Mouse (Mus musculus) midbrain, embryonic 13.5 days (tissue): ENCODE measurements at regions not wholly inside any gene's neighbourhood (a gene's known extent, or its start where the extent isn't known, plus 50 kb on each side); places are given as distances from the start of the nearest gene placed in this dataset.

ENCODE experiments used
- ATAC-seq: fragments of 200-750 bp; cut with Nextera tagmentation; 2 replicates; pipeline ENCODE4 v1.8.0; 2017; ENCODE audit warnings: mild to moderate bottlenecking, moderate TSS enrichment, moderate library complexity
- H3K27ac ChIP-seq: fragments of 300-500 bp; sonication (generic); 2 replicates; pipeline ENCODE4 v1.5.1; 2015; ENCODE audit warnings: inconsistent platforms, mild to moderate bottlenecking, moderate library complexity
- H3K27me3 ChIP-seq: fragments of 300-500 bp; sonication (generic); 2 replicates; pipeline ENCODE4 v1.6.1; 2015; ENCODE audit warnings: mild to moderate bottlenecking, inconsistent platforms
- H3K36me3 ChIP-seq: fragments of 300-500 bp; sonication (generic); 2 replicates; pipeline ENCODE4 v1.6.1; 2015; ENCODE audit warnings: mild to moderate bottlenecking, inconsistent platforms
- H3K4me1 ChIP-seq: fragments of 300-500 bp; sonication (generic); replicated peaks from 2 replicates; pipeline ENCODE4 v1.6.1; 2015; ENCODE audit warnings: inconsistent platforms
- H3K4me2 ChIP-seq: fragments of 300-500 bp; sonication (generic); replicated peaks from 2 replicates; pipeline ENCODE4 v1.6.1; 2015; ENCODE audit warnings: moderate library complexity, mild to moderate bottlenecking, inconsistent platforms
- H3K4me3 ChIP-seq: fragments of 300-500 bp; sonication (generic); replicated peaks from 2 replicates; pipeline ENCODE4 v1.5.1; 2015; ENCODE audit warnings: mild to moderate bottlenecking, inconsistent platforms
- H3K9ac ChIP-seq: fragments of 300-500 bp; sonication (generic); replicated peaks from 2 replicates; pipeline ENCODE4 v1.6.1; 2015; ENCODE audit warnings: mild to moderate bottlenecking, inconsistent platforms
- H3K9me3 ChIP-seq: fragments of 300-500 bp; sonication (generic); 2 replicates; pipeline ENCODE4 v1.6.1; 2016; ENCODE audit warnings: mild to moderate bottlenecking, inconsistent platforms
- whole genome bisulfite sequencing: fragments of 180-500 bp; shearing (Covaris S2); methylation state at CpG from one replicate; pipeline ENCODE4 v1.1.7; 2015; 5-methylcytosine and 5-hydroxymethylcytosine counted together

DNA sequence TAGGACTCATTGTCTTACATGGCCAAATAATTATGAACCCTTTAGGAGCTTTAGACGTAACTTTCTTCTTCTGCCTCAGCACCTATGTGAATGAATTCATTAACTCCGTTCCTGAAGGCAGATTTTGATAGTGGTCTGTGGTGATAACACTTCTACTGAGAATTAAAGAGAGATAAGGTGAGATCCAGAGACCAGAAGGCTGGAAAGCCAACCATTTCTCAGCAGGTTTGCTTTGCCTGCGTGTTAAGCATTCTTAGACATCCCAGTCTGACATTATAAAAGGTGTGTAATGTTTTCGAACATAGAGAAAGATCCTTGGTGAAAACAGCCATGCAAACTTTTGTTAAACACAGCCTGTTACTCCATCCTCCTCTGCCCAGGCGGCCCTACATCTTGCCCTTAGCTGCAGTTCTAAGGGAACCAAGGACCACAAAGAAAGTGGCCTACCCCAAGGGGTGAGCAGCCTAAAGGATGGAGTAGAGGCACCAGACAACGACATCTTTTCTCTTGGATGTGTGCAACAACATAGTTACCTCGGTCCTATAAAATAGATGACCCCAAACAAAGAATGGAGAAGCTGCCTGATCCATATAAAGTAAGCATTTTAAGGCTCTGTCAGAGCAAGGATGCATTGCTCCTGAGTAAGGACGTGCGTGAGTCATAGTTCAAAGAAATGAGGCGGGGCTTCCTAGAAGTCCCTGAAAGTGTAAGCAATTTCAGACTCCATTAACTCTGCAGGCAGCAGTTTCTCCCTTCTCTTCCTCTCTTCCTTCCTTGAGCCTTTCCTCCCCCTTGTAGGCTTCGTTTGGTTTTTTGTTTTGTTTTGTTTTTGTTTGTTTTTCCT is 55.1 kb upstream of the Xpr1 start:
- ATAC-seq: no peak
- Histone ChIP-seq H3K4me1 (peaks cover 30% of the 10 kb centered on the region), H3K27ac (peak overlapping the region; percentile 75), H3K27me3 (no peaks in the 10 kb centered on the region), H3K4me2 (no peak overlapping the region), H3K36me3 (no peaks in the 10 kb centered on the region), H3K9me3 (no peaks in the 10 kb centered on the region), H3K4me3 (no peak overlapping the region), H3K9ac (no peak overlapping the region)
- 72% methylated on average over 11 of the region's 11 CpGs for WGBS

- Histone ChIP-seq H3K4me3 (no peak overlapping the region), H3K9ac (no peak overlapping the region), H3K36me3 (no peaks in the 10 kb centered on the region), H3K4me2 (no peak overlapping the region), H3K27ac (peak overlapping the region; percentile 75), H3K4me1 (peaks cover 30% of the 10 kb centered on the region), H3K9me3 (no peaks in the 10 kb centered on the region), H3K27me3 (no peaks in the 10 kb centered on the region)
- WGBS: 37% methylated on average over 5 of the region's 5 CpGs
- peak; percentile 68 for ATAC-seq
Measured at GRCm38 (mm10) chr1:155472956-155473646, 55.9 kb upstream of the Xpr1 start.

- Histone ChIP-seq H3K27ac (peak overlapping the region; percentile 0; the same call in 1 of the 2 replicates), H3K4me3 (no peak overlapping the region), H3K36me3 (no peaks in the 10 kb centered on the region), H3K4me2 (no peak overlapping the region), H3K4me1 (peaks cover 30% of the 10 kb centered on the region), H3K27me3 (no peaks in the 10 kb centered on the region), H3K9me3 (no peaks in the 10 kb centered on the region), H3K9ac (no peak overlapping the region)
- no peak for ATAC-seq
- 59% methylated on average over 2 of the region's 2 CpGs for WGBS
Measured at GRCm38 (mm10) chr1:155474973-155475372, 57.8 kb upstream of the Xpr1 start.

- Histone ChIP-seq H3K4me3 (no peak overlapping the region), H3K27me3 (no peaks in the 10 kb centered on the region), H3K9ac (no peak overlapping the region), H3K27ac (no peak overlapping the region), H3K9me3 (no peaks in the 10 kb centered on the region), H3K36me3 (no peaks in the 10 kb centered on the region), H3K4me2 (no peak overlapping the region), H3K4me1 (peaks cover 29% of the 10 kb centered on the region)
- no peak for ATAC-seq
- 89% methylated on average over 3 of the region's 3 CpGs for WGBS
Measured at GRCm38 (mm10) chr1:155476237-155476636, 59.0 kb upstream of the Xpr1 start.

DNA sequence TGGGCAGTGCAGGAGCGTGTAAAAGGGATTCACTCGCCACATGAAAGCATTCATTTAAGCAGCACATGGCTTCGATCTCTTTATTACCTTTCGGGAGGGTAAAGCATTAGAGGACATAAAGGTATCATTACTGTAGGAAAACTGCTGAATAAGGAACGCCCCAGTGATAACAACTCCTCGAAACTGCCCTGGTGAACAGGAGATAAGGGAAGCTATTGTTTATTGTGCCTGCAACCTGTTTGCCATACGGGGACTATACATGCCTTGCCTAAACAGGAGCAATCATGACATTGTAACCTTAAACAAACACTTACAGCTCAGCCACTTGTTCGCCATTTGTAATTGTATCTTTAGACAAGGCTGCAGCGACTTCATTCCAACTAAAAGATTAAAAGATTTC is 64.9 kb upstream of the Xpr1 start:
- no peaks in the 10 kb centered on the region for H3K9me3 ChIP-seq
- peaks cover 16% of the 10 kb centered on the region for H3K4me1 ChIP-seq
- H3K36me3 ChIP-seq: no peaks in the 10 kb centered on the region
- 40% methylated on average over 9 of the region's 9 CpGs for WGBS
- peak overlapping the region; percentile 16 for H3K4me2 ChIP-seq
- H3K27ac ChIP-seq: no peak overlapping the region
- no peak overlapping the region for H3K9ac ChIP-seq
- ATAC-seq: no peak
- H3K4me3 ChIP-seq: no peak overlapping the region
- no peaks in the 10 kb centered on the region for H3K27me3 ChIP-seq

GRCm38 (mm10) chr1:155482760-155483159 is 65.5 kb upstream of the Xpr1 start:
- no peak overlapping the region for H3K4me3 ChIP-seq
- H3K4me1 ChIP-seq: peaks cover 16% of the 10 kb centered on the region
- H3K36me3 ChIP-seq: no peaks in the 10 kb centered on the region
- H3K9ac ChIP-seq: no peak overlapping the region
- no peak overlapping the region for H3K4me2 ChIP-seq
- no peaks in the 10 kb centered on the region for H3K27me3 ChIP-seq
- H3K27ac ChIP-seq: 0 out of 2 replicates have a peak overlapping the region, but pooled peaks have one; percentile 5
- ATAC-seq: no peak
- 73% methylated on average over 5 of the region's 5 CpGs for WGBS
- no peaks in the 10 kb centered on the region for H3K9me3 ChIP-seq

DNA sequence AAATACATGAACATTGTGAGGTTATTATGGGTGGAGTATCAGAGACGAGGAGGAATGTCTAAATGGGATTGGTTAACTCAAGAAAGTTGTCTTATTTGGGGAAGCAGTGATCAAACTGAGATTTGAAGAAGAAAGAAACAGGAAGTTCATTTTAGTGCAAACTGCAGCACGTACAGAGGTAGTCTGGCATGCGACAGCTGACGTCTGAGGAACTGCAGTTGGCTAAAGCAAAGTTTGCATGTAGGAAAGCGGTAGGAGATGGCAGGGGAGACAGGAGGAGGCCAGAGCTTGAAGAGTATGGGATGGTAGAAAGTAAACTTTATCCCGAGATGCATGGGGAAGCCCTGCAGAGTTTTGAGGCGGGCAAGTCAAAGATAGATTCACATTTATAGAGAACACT is 66.5 kb upstream of the Xpr1 start:
- Histone ChIP-seq H3K4me3 (no peak overlapping the region), H3K9me3 (no peaks in the 10 kb centered on the region), H3K27me3 (no peaks in the 10 kb centered on the region), H3K27ac (no peak overlapping the region), H3K4me1 (peaks cover 19% of the 10 kb centered on the region), H3K36me3 (no peaks in the 10 kb centered on the region), H3K9ac (no peak overlapping the region), H3K4me2 (no peak overlapping the region)
- no peak for ATAC-seq
- 84% methylated on average over 7 of the region's 7 CpGs for WGBS

- Histone ChIP-seq H3K27me3 (no peaks in the 10 kb centered on the region), H3K36me3 (no peaks in the 10 kb centered on the region), H3K9ac (no peak overlapping the region), H3K27ac (no peak overlapping the region), H3K4me1 (peaks cover 35% of the 10 kb centered on the region), H3K4me2 (no peak overlapping the region), H3K4me3 (no peak overlapping the region), H3K9me3 (no peaks in the 10 kb centered on the region)
- 87% methylated on average over 6 of the region's 6 CpGs for WGBS
- no peak for ATAC-seq
Measured at GRCm38 (mm10) chr1:155487796-155488195, 70.1 kb upstream of the Acbd6 start.

DNA sequence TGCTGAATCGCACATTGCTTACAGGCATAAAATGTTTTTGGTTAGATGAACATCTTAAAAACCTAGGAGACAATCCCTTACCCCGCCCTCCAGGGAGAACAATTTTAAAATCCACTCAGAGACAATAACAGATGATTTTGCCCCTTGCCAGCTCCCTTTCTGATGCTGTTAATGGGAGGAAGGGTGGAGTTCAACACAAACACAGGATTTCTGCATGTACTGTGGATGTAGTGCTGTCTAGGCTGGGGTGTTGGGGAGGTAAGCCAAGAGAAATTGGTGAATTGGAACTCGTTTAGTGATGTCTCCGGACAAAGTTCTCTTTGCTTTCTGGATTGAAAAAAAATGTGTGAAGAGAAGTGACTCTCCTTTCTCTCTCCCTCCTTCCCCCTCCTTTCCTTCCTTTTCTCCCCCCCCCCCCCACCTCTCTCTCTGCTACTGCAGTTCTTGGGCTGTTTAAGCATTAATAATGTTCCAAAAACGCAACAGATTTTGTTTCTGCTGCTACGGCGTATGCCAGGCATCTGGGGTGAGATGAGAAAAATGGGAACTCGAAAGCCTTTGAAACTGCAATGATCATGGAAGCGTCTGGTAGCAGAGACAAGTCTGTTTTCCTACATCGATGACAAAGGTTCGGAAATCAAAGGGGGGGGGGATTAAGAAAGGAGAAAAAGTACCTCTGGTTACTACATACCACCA is 68.8 kb upstream of the Acbd6 start:
- Histone ChIP-seq H3K9ac (0 out of 2 replicates have a peak overlapping the region, but pooled peaks have one; percentile 11), H3K4me3 (no peak overlapping the region), H3K27ac (peak overlapping the region; percentile 35), H3K27me3 (no peaks in the 10 kb centered on the region), H3K4me1 (peaks cover 33% of the 10 kb centered on the region), H3K36me3 (no peaks in the 10 kb centered on the region), H3K9me3 (no peaks in the 10 kb centered on the region), H3K4me2 (no peak overlapping the region)
- no peak for ATAC-seq
- WGBS: 74% methylated on average over 11 of the region's 11 CpGs

GRCm38 (mm10) chr1:155490131-155490530 is 67.8 kb upstream of the Acbd6 start:
- no peaks in the 10 kb centered on the region for H3K27me3 ChIP-seq
- H3K27ac ChIP-seq: peak overlapping the region; percentile 48; the same call in 1 of the 2 replicates
- H3K9ac ChIP-seq: no peak overlapping the region
- H3K9me3 ChIP-seq: no peaks in the 10 kb centered on the region
- H3K4me1 ChIP-seq: peaks cover 33% of the 10 kb centered on the region
- no peak overlapping the region for H3K4me3 ChIP-seq
- no peak for ATAC-seq
- WGBS: 66% methylated on average over 7 of the region's 7 CpGs
- H3K36me3 ChIP-seq: no peaks in the 10 kb centered on the region
- H3K4me2 ChIP-seq: no peak overlapping the region

DNA sequence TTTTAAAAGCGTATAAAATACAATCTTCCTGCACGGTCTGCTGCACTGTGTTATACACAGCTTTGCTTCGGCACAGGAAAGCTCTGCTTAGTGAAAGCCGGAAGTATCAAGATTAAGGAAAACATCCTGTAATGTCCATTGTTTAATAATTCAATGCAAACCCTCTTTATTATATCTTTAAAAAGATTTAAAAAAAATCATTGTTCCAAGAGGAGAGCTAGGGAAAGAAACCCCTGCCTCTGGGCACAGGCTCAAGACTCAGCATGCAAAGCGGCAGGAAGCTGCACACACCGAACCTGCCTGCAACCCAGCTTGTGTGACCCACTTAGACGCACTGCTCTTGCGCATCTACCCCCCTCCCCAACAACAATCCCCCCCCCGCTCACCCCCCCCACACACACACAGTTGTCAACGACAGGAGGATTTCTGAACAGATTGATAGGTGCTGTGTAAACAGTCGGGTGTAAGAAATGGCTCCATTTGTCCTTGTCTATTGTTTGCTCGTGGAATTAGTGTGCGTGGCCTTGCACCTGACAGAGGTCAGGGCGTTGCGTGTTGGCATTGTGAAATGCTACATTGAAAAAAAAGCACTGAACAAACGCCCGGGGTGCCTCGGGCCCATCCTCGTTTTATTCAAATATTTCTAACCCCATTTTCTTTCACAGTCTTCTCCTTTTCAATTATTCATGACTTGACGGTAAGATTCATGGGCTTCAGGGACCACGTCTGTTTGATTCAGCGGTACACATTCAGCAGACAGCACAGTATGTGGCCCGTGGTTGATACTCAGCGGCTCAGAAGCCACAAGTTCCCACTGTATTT is 66.5 kb upstream of the Acbd6 start:
- H3K27me3 ChIP-seq: no peaks in the 10 kb centered on the region
- H3K4me1 ChIP-seq: peaks cover 33% of the 10 kb centered on the region
- no peaks in the 10 kb centered on the region for H3K9me3 ChIP-seq
- peak; percentile 87 for ATAC-seq
- H3K27ac ChIP-seq: peak overlapping the region; percentile 82
- peak overlapping the region; percentile 49 for H3K4me2 ChIP-seq
- WGBS: 6% methylated on average over 24 of the region's 24 CpGs
- H3K9ac ChIP-seq: no peak overlapping the region
- peak overlapping the region; percentile 14 for H3K4me3 ChIP-seq
- no peaks in the 10 kb centered on the region for H3K36me3 ChIP-seq
